Mouse (Mus musculus): Measurements from ENCODE around the gene P3h2. TPM values are rescaled to one million over a fixed set of nuclear protein-coding genes. Genes with fewer than 3 reads are reported as not detected.

P3h2 gene
- polyA plus RNA-seq, 1 experiment from 2014 or later, result 2.3 TPM

- Histone ChIP-seq H3K9me3 (ENCODE audit: control insufficient read depth, low read length) (no peaks in the 10 kb centered on the region), H3K4me1 (replicated peaks; ENCODE audit: control insufficient read depth, insufficient read depth) (no peaks in the 10 kb centered on the region), H3K4me2 (replicated peaks; ENCODE audit: low read depth) (no peak overlapping the region), H3K36me3 (ENCODE audit: control insufficient read depth, insufficient read depth, low read length) (no peaks in the 10 kb centered on the region), H3K27ac (replicated peaks) (no peak overlapping the region), H3K27me3 (ENCODE audit: control insufficient read depth, insufficient read depth, low read length) (no peaks in the 10 kb centered on the region), H3K4me3 (ENCODE audit: low read depth, low read length) (no peak overlapping the region), H3K9ac (ENCODE audit: low read length) (no peak overlapping the region)
- 79% methylated on average over 5 of the region's 5 CpGs for WGBS
- ATAC-seq (ENCODE audit: low FRiP score, low TSS enrichment), result no peak
- TF ChIP-seq EP300 (optimal IDR thresholded peaks at IDR 0.05) (no peak), CTCF (IDR thresholded peaks at IDR 0.05; ENCODE audit: low read depth) (no peak)
- DNase-seq (ENCODE audit: low spot score), result no peak
Measured at GRCm38 (mm10) chr16:26060239-26061085, 45.1 kb downstream of the P3h2 start.

DNA sequence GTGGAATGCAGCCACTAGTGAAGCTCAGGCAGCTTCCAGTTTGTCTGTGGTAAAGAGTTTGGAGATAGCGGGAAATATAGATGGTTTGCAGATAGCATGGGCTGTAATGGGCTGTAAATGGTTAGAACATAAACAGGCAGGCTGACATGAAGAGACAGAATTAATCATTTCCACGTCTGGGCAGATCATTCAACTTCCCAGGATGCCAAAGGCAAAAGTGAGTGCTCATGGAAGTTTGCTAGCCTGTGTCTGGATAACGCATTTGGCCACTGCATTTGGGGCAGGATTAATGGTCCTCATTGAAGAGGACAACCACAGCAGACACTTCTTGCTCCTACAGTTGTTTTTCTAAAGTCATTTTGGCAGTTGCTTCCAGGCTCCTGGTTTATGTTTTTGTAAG is 52.0 kb downstream of the P3h2 start:
- no peak overlapping the region; the same call in 1 of the 2 replicates for H3K27ac ChIP-seq (replicated peaks)
- no peaks in the 10 kb centered on the region for H3K9me3 ChIP-seq (ENCODE audit: control insufficient read depth, low read length)
- no peak for ATAC-seq (ENCODE audit: low FRiP score, low TSS enrichment)
- no peaks in the 10 kb centered on the region for H3K36me3 ChIP-seq (ENCODE audit: control insufficient read depth, insufficient read depth, low read length)
- no peak for TF ChIP-seq CTCF (IDR thresholded peaks at IDR 0.05; ENCODE audit: low read depth)
- H3K27me3 ChIP-seq (ENCODE audit: control insufficient read depth, insufficient read depth, low read length), result no peaks in the 10 kb centered on the region
- peak overlapping the region; percentile 18; the same call in 1 of the 2 replicates for H3K4me2 ChIP-seq (replicated peaks; ENCODE audit: low read depth)
- no peak for DNase-seq (ENCODE audit: low spot score)
- H3K9ac ChIP-seq (ENCODE audit: low read length), result no peak overlapping the region
- H3K4me1 ChIP-seq (replicated peaks; ENCODE audit: control insufficient read depth, insufficient read depth), result peaks cover 7% of the 10 kb centered on the region; the same call in 1 of the 2 replicates
- 35% methylated on average over 3 of the region's 3 CpGs for WGBS
- no peak overlapping the region for H3K4me3 ChIP-seq (ENCODE audit: low read depth, low read length)

GRCm38 (mm10) chr16:26049393-26050087 is 56.0 kb downstream of the P3h2 start:
- TF ChIP-seq CTCF (IDR thresholded peaks at IDR 0.05; ENCODE audit: low read depth) (no peak), EP300 (optimal IDR thresholded peaks at IDR 0.05) (no peak)
- H3K9ac ChIP-seq (ENCODE audit: low read length), result no peak overlapping the region
- WGBS, result 47% methylated on average over 5 of the region's 5 CpGs
- no peak for DNase-seq (ENCODE audit: low spot score)
- no peaks in the 10 kb centered on the region for H3K36me3 ChIP-seq (ENCODE audit: control insufficient read depth, insufficient read depth, low read length)
- H3K27me3 ChIP-seq (ENCODE audit: control insufficient read depth, insufficient read depth, low read length), result no peaks in the 10 kb centered on the region
- no peak overlapping the region for H3K4me3 ChIP-seq (ENCODE audit: low read depth, low read length)
- H3K9me3 ChIP-seq (ENCODE audit: control insufficient read depth, low read length), result no peaks in the 10 kb centered on the region
- ATAC-seq (ENCODE audit: low FRiP score, low TSS enrichment), result no peak; the same call in 1 of the 2 replicates
- H3K27ac ChIP-seq (replicated peaks), result 0 out of 2 replicates have a peak overlapping the region, but pooled peaks have one; percentile 45
- no peak overlapping the region for H3K4me2 ChIP-seq (replicated peaks; ENCODE audit: low read depth)
- peaks cover 7% of the 10 kb centered on the region; the same call in 1 of the 2 replicates for H3K4me1 ChIP-seq (replicated peaks; ENCODE audit: control insufficient read depth, insufficient read depth)

DNA sequence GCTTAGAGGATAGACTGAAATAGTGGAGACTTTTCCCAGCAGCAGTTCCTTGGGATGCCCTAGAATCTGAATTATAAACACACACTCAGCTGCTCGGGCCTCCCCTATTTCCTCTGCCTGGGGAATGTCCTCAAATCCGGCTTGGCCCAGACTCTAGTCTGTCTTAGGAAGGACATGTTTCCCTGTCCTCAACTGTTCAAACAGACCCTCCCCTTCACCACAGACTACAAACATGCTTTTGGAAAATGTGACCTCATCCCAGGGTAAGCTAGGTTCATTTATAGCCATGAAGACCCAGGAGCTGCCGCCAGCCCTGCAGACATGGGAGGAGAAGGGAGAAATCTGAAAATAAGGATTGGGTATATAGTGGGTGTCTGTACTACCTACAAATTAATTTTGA is 57.7 kb downstream of the P3h2 start:
- TF ChIP-seq EP300 (optimal IDR thresholded peaks at IDR 0.05) (no peak), CTCF (IDR thresholded peaks at IDR 0.05; ENCODE audit: low read depth) (no peak)
- ATAC-seq (ENCODE audit: low FRiP score, low TSS enrichment), result peak; percentile 65; the same call in 1 of the 2 replicates
- WGBS, result 30% methylated on average over 3 of the region's 3 CpGs

GRCm38 (mm10) chr16:26047396-26047795 is 58.2 kb downstream of the P3h2 start:
- WGBS, result 68% methylated on average over 1 of the region's 1 CpGs
- no peaks in the 10 kb centered on the region for H3K27me3 ChIP-seq (ENCODE audit: control insufficient read depth, insufficient read depth, low read length)
- no peak overlapping the region for H3K4me3 ChIP-seq (ENCODE audit: low read depth, low read length)
- no peak overlapping the region for H3K4me2 ChIP-seq (replicated peaks; ENCODE audit: low read depth)
- 0 out of 2 replicates have a peak, but pooled peaks cover 4% of the 10 kb centered on the region for H3K4me1 ChIP-seq (replicated peaks; ENCODE audit: control insufficient read depth, insufficient read depth)
- peak overlapping the region; percentile 24; the same call in 1 of the 2 replicates for H3K27ac ChIP-seq (replicated peaks)
- no peaks in the 10 kb centered on the region for H3K9me3 ChIP-seq (ENCODE audit: control insufficient read depth, low read length)
- no peaks in the 10 kb centered on the region for H3K36me3 ChIP-seq (ENCODE audit: control insufficient read depth, insufficient read depth, low read length)
- TF ChIP-seq CTCF (IDR thresholded peaks at IDR 0.05; ENCODE audit: low read depth), result no peak
- TF ChIP-seq EP300 (optimal IDR thresholded peaks at IDR 0.05), result no peak
- no peak overlapping the region for H3K9ac ChIP-seq (ENCODE audit: low read length)
- no peak for DNase-seq (ENCODE audit: low spot score)
- ATAC-seq (ENCODE audit: low FRiP score, low TSS enrichment), result no peak

More for the DNA sequence above, 57.7 kb downstream of the P3h2 start:
- no peak overlapping the region for H3K4me2 ChIP-seq (replicated peaks; ENCODE audit: low read depth)
- no peaks in the 10 kb centered on the region for H3K27me3 ChIP-seq (ENCODE audit: control insufficient read depth, insufficient read depth, low read length)
- H3K4me1 ChIP-seq (replicated peaks; ENCODE audit: control insufficient read depth, insufficient read depth), result 0 out of 2 replicates have a peak, but pooled peaks cover 4% of the 10 kb centered on the region
- no peak overlapping the region for H3K4me3 ChIP-seq (ENCODE audit: low read depth, low read length)
- H3K9me3 ChIP-seq (ENCODE audit: control insufficient read depth, low read length), result no peaks in the 10 kb centered on the region
- no peak for DNase-seq (ENCODE audit: low spot score)
- H3K36me3 ChIP-seq (ENCODE audit: control insufficient read depth, insufficient read depth, low read length), result no peaks in the 10 kb centered on the region
- H3K27ac ChIP-seq (replicated peaks), result peak overlapping the region; percentile 45; the same call in 1 of the 2 replicates
- H3K9ac ChIP-seq (ENCODE audit: low read length), result no peak overlapping the region
